Mouse (Mus musculus) ES-E14 (cell line): ENCODE data around the gene H1f0. TPM values are rescaled to one million over a fixed set of nuclear protein-coding genes. Genes with fewer than 3 reads are reported as not detected.

ENCODE experiments used
- DNase-seq: peaks from one replicate; pipeline ENCODE4 v3.0.0-alpha.2; 2013; ENCODE audit warnings: low read depth, low spot score
- H3K27ac ChIP-seq: 2 replicates; pipeline ENCODE4 v1.5.1; 2012; ENCODE audit warnings: low read depth, mild to moderate bottlenecking, low read length, moderate library complexity, mixed read lengths; ENCODE audit not compliant: poor library complexity, insufficient read depth, severe bottlenecking
- H3K36me3 ChIP-seq: 2 replicates; pipeline ENCODE4 v1.6.1; 2012; ENCODE audit warnings: mild to moderate bottlenecking, low read length, moderate library complexity, mixed read lengths; ENCODE audit not compliant: control insufficient read depth, poor library complexity, insufficient read depth, severe bottlenecking
- H3K4me1 ChIP-seq, 2 experiments: fragments of 150-350 bp in 1 of 2; sonication (generic) in 1 of 2; 2 replicates each; pipeline ENCODE4 v1.6.1; 2012; ENCODE audit warnings: low read length in 2 of 2, mild to moderate bottlenecking in 1 of 2, mixed read lengths in 1 of 2; ENCODE audit not compliant: control insufficient read depth in 2 of 2, insufficient read depth in 2 of 2, poor library complexity in 1 of 2
- H3K4me3 ChIP-seq, 2 experiments: fragments of 150-350 bp in 1 of 2; sonication (generic) in 1 of 2; 2 replicates each; pipeline ENCODE4 v1.5.1; 2012; ENCODE audit warnings: low read length in 2 of 2, low read depth in 1 of 2, mild to moderate bottlenecking in 1 of 2, mixed read lengths in 1 of 2; ENCODE audit not compliant: insufficient read depth in 1 of 2, poor library complexity in 1 of 2, severe bottlenecking in 1 of 2
- H3K9ac ChIP-seq: 2 replicates; pipeline ENCODE4 v1.6.1; 2012; ENCODE audit warnings: low read depth, mild to moderate bottlenecking, low read length, mixed read lengths; ENCODE audit not compliant: poor library complexity, insufficient read depth, severe bottlenecking
- H3K9me3 ChIP-seq: fragments of 150-350 bp; sonication (generic); 2 replicates; pipeline ENCODE4 v1.6.1; 2012; ENCODE audit warnings: low read depth, mild to moderate bottlenecking, low read length; ENCODE audit not compliant: control insufficient read depth, insufficient read depth
- CHD2 ChIP-seq: IDR thresholded peaks from 2 replicates; pipeline ENCODE4 v1.6.1; 2014; ENCODE audit warnings: mild to moderate bottlenecking, low read depth, low read length, inconsistent platforms
- HCFC1 ChIP-seq: IDR thresholded peaks from 2 replicates; pipeline ENCODE4 v1.6.1; 2012; ENCODE audit warnings: low read length, inconsistent platforms, borderline replicate concordance; ENCODE audit not compliant: insufficient read depth
- MAFK ChIP-seq: IDR thresholded peaks from 2 replicates; pipeline ENCODE4 v1.6.1; 2014; ENCODE audit warnings: mild to moderate bottlenecking, low read depth, low read length, inconsistent platforms; ENCODE audit not compliant: insufficient read depth
- ZC3H11A ChIP-seq: IDR thresholded peaks from 2 replicates; pipeline ENCODE4 v1.6.1; 2012; ENCODE audit warnings: low read depth, mild to moderate bottlenecking, inconsistent platforms, low read length, borderline replicate concordance
- ZNF384 ChIP-seq: IDR thresholded peaks from 2 replicates; pipeline ENCODE4 v1.6.1; 2012; ENCODE audit warnings: low read depth, low read length, inconsistent platforms
- in situ Hi-C, 2 experiments: fragments of 600-800 bp; cut with MboI; formaldehyde crosslinking; loops; one replicate each; pipeline ENCODE4 v1.15.1; 2025; ENCODE audit warnings: low sequenced_read_pairs in 2 of 2, inconsistent platforms in 1 of 2; ENCODE audit not compliant: unreplicated experiment in 2 of 2
- total RNA-seq: library from RNA; depleted of rRNA; stranded (reverse); fragments of 300-350 nt; gene quantifications from 2 replicates; pipeline ENCODE4 v1.2.3, GENCODE M21; 2012

The H1f0 gene
- total RNA-seq, 1 experiment: 41.0 TPM

DNA sequence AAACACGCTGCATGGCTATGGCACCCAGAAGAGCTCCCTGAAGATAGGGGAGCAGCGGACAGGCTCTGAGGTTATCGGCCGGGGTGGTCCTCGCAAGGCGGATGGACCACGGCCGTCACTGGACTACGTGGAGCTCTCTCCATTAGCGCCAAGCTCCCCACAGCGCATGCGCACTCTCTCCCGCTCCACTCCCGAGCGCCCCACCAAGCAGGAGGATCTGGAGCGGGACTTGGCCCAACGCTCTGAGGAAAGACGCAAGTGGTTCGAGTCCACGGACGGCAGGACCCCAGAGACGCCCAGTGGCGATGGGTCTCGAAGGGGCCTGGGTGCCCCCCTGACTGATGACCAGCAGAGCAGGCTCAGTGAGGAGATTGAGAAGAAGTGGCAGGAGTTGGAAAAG, 35.3 kb upstream of the H1f0 start:
- Histone ChIP-seq H3K4me1 (peaks cover 0 to 3% of the 10 kb centered on the region in 2 experiments; a peak in 1 of 4 replicates), H3K4me3 (peak overlapping the region; percentile 11 to 50), H3K36me3 (peaks cover 21% of the 10 kb centered on the region), H3K27ac (no peak overlapping the region), H3K9me3 (no peaks in the 10 kb centered on the region), H3K9ac (no peak overlapping the region)
- TF ChIP-seq ZNF384: no peak
- no peak for TF ChIP-seq ZC3H11A
- no peak for TF ChIP-seq MAFK
- TF ChIP-seq HCFC1: no peak
- no peak for TF ChIP-seq CHD2
- in situ Hi-C loops: no loop called here
- no peak for DNase-seq

DNA sequence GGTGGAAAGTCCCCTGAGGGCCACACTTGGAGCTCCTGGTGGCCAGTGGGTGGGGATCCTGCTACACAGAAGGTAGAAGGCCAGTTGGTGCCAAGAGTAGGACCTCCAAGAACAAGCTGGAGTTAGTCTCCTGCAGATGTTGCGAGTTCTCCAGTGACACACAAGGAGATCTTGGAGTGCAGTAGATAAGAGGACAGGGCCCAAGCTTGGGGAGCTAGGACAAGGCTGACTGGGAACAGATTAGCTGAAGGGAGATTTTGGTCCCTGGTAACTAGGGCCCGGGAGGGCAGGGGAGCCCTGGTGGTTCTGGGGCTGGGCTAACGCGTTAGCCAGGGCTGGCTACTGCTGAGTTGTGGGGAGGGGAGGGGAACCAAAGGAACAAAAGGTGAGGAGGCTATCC, 32.3 kb upstream of the H1f0 start:
- in situ Hi-C loops: no loop called here
- TF ChIP-seq HCFC1: no peak
- TF ChIP-seq ZNF384: no peak
- TF ChIP-seq MAFK: no peak
- TF ChIP-seq CHD2: no peak
- TF ChIP-seq ZC3H11A: no peak
- no peaks in the 10 kb centered on the region for H3K9me3 ChIP-seq
- H3K36me3 ChIP-seq: peaks cover 25% of the 10 kb centered on the region
- no peak overlapping the region for H3K27ac ChIP-seq
- no peak overlapping the region for H3K4me3 ChIP-seq
- peaks cover 0 to 5% of the 10 kb centered on the region in 2 experiments; a peak in 1 of 4 replicates for H3K4me1 ChIP-seq
- no peak for DNase-seq
- no peak overlapping the region for H3K9ac ChIP-seq

DNA sequence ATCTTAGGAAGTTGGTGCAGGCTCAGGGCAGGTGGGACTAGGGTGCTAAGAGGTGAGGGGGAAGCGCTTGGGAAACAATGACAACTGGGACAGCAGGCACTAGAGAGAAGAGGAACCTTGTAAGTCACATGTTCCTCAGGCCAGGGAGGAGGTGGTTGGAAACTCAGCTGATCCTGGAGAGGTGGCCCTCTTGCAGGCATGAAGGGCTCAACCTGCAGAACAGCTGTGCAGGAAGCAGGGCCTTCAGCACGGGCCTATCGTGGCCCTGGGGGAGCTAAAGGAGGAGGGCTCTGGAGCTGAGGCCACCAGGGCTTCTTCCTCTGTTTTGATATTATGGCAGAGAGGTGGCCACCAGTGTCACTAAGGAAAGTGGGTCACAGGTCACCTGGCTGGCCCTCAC, 31.6 kb upstream of the H1f0 start:
- TF ChIP-seq ZNF384 (no peak), ZC3H11A (no peak), MAFK (no peak), HCFC1 (no peak), CHD2 (no peak)
- DNase-seq: no peak
- Histone ChIP-seq H3K4me1 (peaks cover 0 to 3% of the 10 kb centered on the region in 2 experiments; a peak in 1 of 4 replicates), H3K9me3 (no peaks in the 10 kb centered on the region), H3K9ac (no peak overlapping the region), H3K27ac (no peak overlapping the region), H3K4me3 (no peak overlapping the region), H3K36me3 (peaks cover 20% of the 10 kb centered on the region)
- in situ Hi-C loops: no loop called here

DNA sequence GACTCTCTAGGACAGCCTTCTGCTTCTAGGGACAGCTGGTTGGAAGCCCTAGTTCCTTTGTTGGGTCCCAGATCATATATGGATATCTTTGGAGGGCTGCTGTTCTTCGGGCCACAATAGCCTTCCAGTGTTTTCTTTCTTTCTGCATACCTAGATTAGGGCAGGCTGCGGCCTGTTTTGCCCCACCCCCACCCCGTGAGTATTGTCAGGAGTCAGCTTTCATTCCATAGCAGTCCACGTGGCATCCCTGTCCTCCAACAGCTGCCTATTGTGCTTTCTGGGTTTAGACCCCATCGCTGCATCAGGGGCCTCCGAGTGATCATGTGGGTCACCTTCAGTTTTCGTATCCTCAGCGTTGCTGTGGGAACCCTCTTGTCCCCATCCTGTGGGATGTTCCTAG, 29.9 kb upstream of the H1f0 start:
- H3K9me3 ChIP-seq: no peaks in the 10 kb centered on the region
- H3K36me3 ChIP-seq: peaks cover 18% of the 10 kb centered on the region
- in situ Hi-C loops: no loop called here
- no peak overlapping the region for H3K27ac ChIP-seq
- TF ChIP-seq ZC3H11A: no peak
- no peak for TF ChIP-seq ZNF384
- TF ChIP-seq CHD2: no peak
- no peak for TF ChIP-seq MAFK
- no peak for TF ChIP-seq HCFC1
- no peak for DNase-seq
- no peak overlapping the region for H3K9ac ChIP-seq
- H3K4me3 ChIP-seq: no peak overlapping the region
- peaks cover 0 to 5% of the 10 kb centered on the region in 2 experiments; a peak in 2 of 4 replicates for H3K4me1 ChIP-seq

DNA sequence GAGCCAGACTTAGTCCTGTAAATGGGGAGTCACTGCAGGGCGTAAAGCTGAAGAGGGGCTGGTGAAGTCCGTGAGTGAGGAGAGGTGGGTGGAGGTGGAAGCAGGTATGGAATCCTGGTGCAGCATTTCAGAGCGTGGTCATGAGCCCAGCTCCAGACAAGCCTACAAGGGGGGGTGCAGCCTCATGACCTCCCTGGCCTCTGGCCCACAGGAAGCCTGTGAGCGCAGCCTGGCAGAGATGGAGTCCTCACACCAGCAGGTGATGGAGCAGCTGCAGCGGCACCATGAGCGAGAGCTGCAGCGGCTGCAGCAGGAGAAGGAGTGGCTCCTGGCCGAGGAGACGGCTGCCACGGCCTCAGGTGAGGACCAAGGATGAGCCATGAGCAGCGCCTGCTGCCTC, 28.7 kb upstream of the H1f0 start:
- Histone ChIP-seq H3K4me1 (peaks cover 0 to 6% of the 10 kb centered on the region in 2 experiments; a peak in 2 of 4 replicates), H3K9me3 (no peaks in the 10 kb centered on the region), H3K9ac (no peak overlapping the region), H3K4me3 (no peak overlapping the region), H3K27ac (no peak overlapping the region), H3K36me3 (peaks cover 12% of the 10 kb centered on the region; the same call in 1 of the 2 replicates)
- no peak for DNase-seq
- TF ChIP-seq MAFK: no peak
- TF ChIP-seq HCFC1: no peak
- no peak for TF ChIP-seq ZNF384
- no peak for TF ChIP-seq ZC3H11A
- TF ChIP-seq CHD2: no peak
- in situ Hi-C loops: no loop called here
